Mouse (Mus musculus): ENCODE results near the gene Nkx2-5. TPM values are rescaled to one million over a fixed set of nuclear protein-coding genes. Genes with fewer than 3 reads are reported as not detected.

Nkx2-5 gene
- polyA plus RNA-seq, 1 experiment from 2014 or later = not detected

- H3K27me3 ChIP-seq (replicated peaks; ENCODE audit: control insufficient read depth, insufficient read depth, low read length) = peaks cover 69% of the 10 kb centered on the region
- no peak overlapping the region for H3K9ac ChIP-seq (replicated peaks; ENCODE audit: low read depth, low read length)
- H3K36me3 ChIP-seq (ENCODE audit: control insufficient read depth, insufficient read depth) = no peaks in the 10 kb centered on the region
- no peak overlapping the region for H3K27ac ChIP-seq (ENCODE audit: low read length)
- H3K9me3 ChIP-seq (ENCODE audit: control insufficient read depth, low read length) = no peaks in the 10 kb centered on the region; the same call in 1 of the 2 replicates
- 73% methylated on average over 5 of the region's 5 CpGs for WGBS
- peaks cover 6% of the 10 kb centered on the region for H3K4me1 ChIP-seq (replicated peaks; ENCODE audit: control insufficient read depth, insufficient read depth, low read length)
- H3K4me3 ChIP-seq (replicated peaks; ENCODE audit: low read length) = no peak overlapping the region
- no peak for ATAC-seq
- H3K4me2 ChIP-seq (ENCODE audit: low read length) = no peak overlapping the region
Measured at GRCm38 (mm10) chr17:26834302-26834965, 10.4 kb downstream of the Nkx2-5 start.

- H3K4me1 ChIP-seq (replicated peaks; ENCODE audit: control insufficient read depth, insufficient read depth, low read length) = peaks cover under 1% of the 10 kb centered on the region; the same call in 1 of the 2 replicates
- H3K4me3 ChIP-seq (replicated peaks; ENCODE audit: low read length) = no peak overlapping the region
- H3K27ac ChIP-seq (ENCODE audit: low read length) = no peak overlapping the region
- H3K4me2 ChIP-seq (ENCODE audit: low read length) = no peak overlapping the region
- H3K27me3 ChIP-seq (replicated peaks; ENCODE audit: control insufficient read depth, insufficient read depth, low read length) = peaks cover 66% of the 10 kb centered on the region
- ATAC-seq = no peak
- H3K36me3 ChIP-seq (ENCODE audit: control insufficient read depth, insufficient read depth) = no peaks in the 10 kb centered on the region
- no peak overlapping the region for H3K9ac ChIP-seq (replicated peaks; ENCODE audit: low read depth, low read length)
- WGBS = 77% methylated on average over 2 of the region's 2 CpGs
- H3K9me3 ChIP-seq (ENCODE audit: control insufficient read depth, low read length) = no peaks in the 10 kb centered on the region; the same call in 1 of the 2 replicates
Measured at GRCm38 (mm10) chr17:26833806-26834205, 11.0 kb downstream of the Nkx2-5 start.

GRCm38 (mm10) chr17:26826131-26826530 lies 18.7 kb downstream of the Nkx2-5 start:
- no peak for ATAC-seq
- H3K4me1 ChIP-seq (replicated peaks; ENCODE audit: control insufficient read depth, insufficient read depth, low read length) = no peaks in the 10 kb centered on the region
- WGBS = 81% methylated on average over 15 of the region's 17 CpGs
- H3K4me2 ChIP-seq (ENCODE audit: low read length) = no peak overlapping the region
- H3K4me3 ChIP-seq (replicated peaks; ENCODE audit: low read length) = no peak overlapping the region
- H3K27me3 ChIP-seq (replicated peaks; ENCODE audit: control insufficient read depth, insufficient read depth, low read length) = peaks cover 10% of the 10 kb centered on the region; the same call in 1 of the 2 replicates
- H3K9ac ChIP-seq (replicated peaks; ENCODE audit: low read depth, low read length) = no peak overlapping the region
- no peak overlapping the region for H3K27ac ChIP-seq (ENCODE audit: low read length)
- no peaks in the 10 kb centered on the region; the same call in 1 of the 2 replicates for H3K9me3 ChIP-seq (ENCODE audit: control insufficient read depth, low read length)
- H3K36me3 ChIP-seq (ENCODE audit: control insufficient read depth, insufficient read depth) = no peaks in the 10 kb centered on the region

- Histone ChIP-seq H3K27me3 (replicated peaks; ENCODE audit: control insufficient read depth, insufficient read depth, low read length) (no peaks in the 10 kb centered on the region), H3K36me3 (ENCODE audit: control insufficient read depth, insufficient read depth) (no peaks in the 10 kb centered on the region), H3K4me3 (replicated peaks; ENCODE audit: low read length) (no peak overlapping the region), H3K4me2 (ENCODE audit: low read length) (no peak overlapping the region), H3K27ac (ENCODE audit: low read length) (no peak overlapping the region), H3K9me3 (ENCODE audit: control insufficient read depth, low read length) (no peaks in the 10 kb centered on the region), H3K9ac (replicated peaks; ENCODE audit: low read depth, low read length) (no peak overlapping the region), H3K4me1 (replicated peaks; ENCODE audit: control insufficient read depth, insufficient read depth, low read length) (no peaks in the 10 kb centered on the region)
- ATAC-seq = no peak
Measured at GRCm38 (mm10) chr17:26817776-26818175, 27.0 kb downstream of the Nkx2-5 start.

GRCm38 (mm10) chr17:26816810-26817209 lies 28.0 kb downstream of the Nkx2-5 start:
- no peak overlapping the region for H3K9ac ChIP-seq (replicated peaks; ENCODE audit: low read depth, low read length)

GRCm38 (mm10) chr17:26813497-26813896 lies 31.3 kb downstream of the Nkx2-5 start:
- no peak overlapping the region for H3K9ac ChIP-seq (replicated peaks; ENCODE audit: low read depth, low read length)
- ATAC-seq = no peak
- 84% methylated on average over 9 of the region's 9 CpGs for WGBS
- H3K4me1 ChIP-seq (replicated peaks; ENCODE audit: control insufficient read depth, insufficient read depth, low read length) = no peaks in the 10 kb centered on the region
- no peak overlapping the region for H3K27ac ChIP-seq (ENCODE audit: low read length)
- H3K9me3 ChIP-seq (ENCODE audit: control insufficient read depth, low read length) = no peaks in the 10 kb centered on the region
- H3K4me2 ChIP-seq (ENCODE audit: low read length) = no peak overlapping the region
- no peaks in the 10 kb centered on the region for H3K27me3 ChIP-seq (replicated peaks; ENCODE audit: control insufficient read depth, insufficient read depth, low read length)
- H3K36me3 ChIP-seq (ENCODE audit: control insufficient read depth, insufficient read depth) = no peaks in the 10 kb centered on the region
- no peak overlapping the region for H3K4me3 ChIP-seq (replicated peaks; ENCODE audit: low read length)

More at GRCm38 (mm10) chr17:26816810-26817209, 28.0 kb downstream of the Nkx2-5 start:
- Histone ChIP-seq H3K4me1 (replicated peaks; ENCODE audit: control insufficient read depth, insufficient read depth, low read length) (no peaks in the 10 kb centered on the region), H3K27ac (ENCODE audit: low read length) (no peak overlapping the region), H3K27me3 (replicated peaks; ENCODE audit: control insufficient read depth, insufficient read depth, low read length) (no peaks in the 10 kb centered on the region), H3K4me2 (ENCODE audit: low read length) (no peak overlapping the region), H3K9me3 (ENCODE audit: control insufficient read depth, low read length) (no peaks in the 10 kb centered on the region), H3K36me3 (ENCODE audit: control insufficient read depth, insufficient read depth) (no peaks in the 10 kb centered on the region), H3K4me3 (replicated peaks; ENCODE audit: low read length) (no peak overlapping the region)
- ATAC-seq = no peak
- 80% methylated on average over 6 of the region's 6 CpGs for WGBS

- no peak overlapping the region for H3K27ac ChIP-seq (ENCODE audit: low read length)
- WGBS = 75% methylated on average over 2 of the region's 2 CpGs
- no peak overlapping the region for H3K4me3 ChIP-seq (replicated peaks; ENCODE audit: low read length)
- no peak overlapping the region for H3K4me2 ChIP-seq (ENCODE audit: low read length)
- H3K9me3 ChIP-seq (ENCODE audit: control insufficient read depth, low read length) = no peaks in the 10 kb centered on the region
- H3K9ac ChIP-seq (replicated peaks; ENCODE audit: low read depth, low read length) = no peak overlapping the region
- ATAC-seq = no peak
- no peaks in the 10 kb centered on the region for H3K36me3 ChIP-seq (ENCODE audit: control insufficient read depth, insufficient read depth)
- H3K27me3 ChIP-seq (replicated peaks; ENCODE audit: control insufficient read depth, insufficient read depth, low read length) = no peaks in the 10 kb centered on the region
- no peaks in the 10 kb centered on the region for H3K4me1 ChIP-seq (replicated peaks; ENCODE audit: control insufficient read depth, insufficient read depth, low read length)
Measured at GRCm38 (mm10) chr17:26812607-26813006, 32.2 kb downstream of the Nkx2-5 start.

GRCm38 (mm10) chr17:26802886-26803285 lies 41.9 kb downstream of the Nkx2-5 start:
- Histone ChIP-seq H3K27me3 (replicated peaks; ENCODE audit: control insufficient read depth, insufficient read depth, low read length) (no peaks in the 10 kb centered on the region), H3K9ac (replicated peaks; ENCODE audit: low read depth, low read length) (no peak overlapping the region), H3K9me3 (ENCODE audit: control insufficient read depth, low read length) (no peaks in the 10 kb centered on the region; the same call in 1 of the 2 replicates), H3K27ac (ENCODE audit: low read length) (no peak overlapping the region), H3K4me3 (replicated peaks; ENCODE audit: low read length) (no peak overlapping the region), H3K4me1 (replicated peaks; ENCODE audit: control insufficient read depth, insufficient read depth, low read length) (no peaks in the 10 kb centered on the region), H3K36me3 (ENCODE audit: control insufficient read depth, insufficient read depth) (no peaks in the 10 kb centered on the region), H3K4me2 (ENCODE audit: low read length) (no peak overlapping the region)
- 90% methylated on average over 3 of the region's 3 CpGs for WGBS
- ATAC-seq = no peak

GRCm38 (mm10) chr17:26797379-26798128 lies 47.3 kb downstream of the Nkx2-5 start:
- H3K9me3 ChIP-seq (ENCODE audit: control insufficient read depth, low read length) = no peaks in the 10 kb centered on the region
- no peak for ATAC-seq
- H3K27me3 ChIP-seq (replicated peaks; ENCODE audit: control insufficient read depth, insufficient read depth, low read length) = no peaks in the 10 kb centered on the region
- no peaks in the 10 kb centered on the region for H3K36me3 ChIP-seq (ENCODE audit: control insufficient read depth, insufficient read depth)
- no peaks in the 10 kb centered on the region for H3K4me1 ChIP-seq (replicated peaks; ENCODE audit: control insufficient read depth, insufficient read depth, low read length)
- 70% methylated on average over 6 of the region's 6 CpGs for WGBS
- H3K4me2 ChIP-seq (ENCODE audit: low read length) = no peak overlapping the region
- H3K4me3 ChIP-seq (replicated peaks; ENCODE audit: low read length) = no peak overlapping the region
- H3K27ac ChIP-seq (ENCODE audit: low read length) = no peak overlapping the region
- H3K9ac ChIP-seq (replicated peaks; ENCODE audit: low read depth, low read length) = no peak overlapping the region
